Mouse (Mus musculus) T-helper 2 cell (primary cell): ENCODE measurements around the gene Sec14l1.

Experiments used
- in situ Hi-C: fragments of 300-600 bp; cut with MboI, MseI; formaldehyde crosslinking; loops from one replicate; pipeline ENCODE4 v1.15.1; 2025; ENCODE audit warnings: high pct_unique_total_duplicates

Sec14l1 gene

DNA sequence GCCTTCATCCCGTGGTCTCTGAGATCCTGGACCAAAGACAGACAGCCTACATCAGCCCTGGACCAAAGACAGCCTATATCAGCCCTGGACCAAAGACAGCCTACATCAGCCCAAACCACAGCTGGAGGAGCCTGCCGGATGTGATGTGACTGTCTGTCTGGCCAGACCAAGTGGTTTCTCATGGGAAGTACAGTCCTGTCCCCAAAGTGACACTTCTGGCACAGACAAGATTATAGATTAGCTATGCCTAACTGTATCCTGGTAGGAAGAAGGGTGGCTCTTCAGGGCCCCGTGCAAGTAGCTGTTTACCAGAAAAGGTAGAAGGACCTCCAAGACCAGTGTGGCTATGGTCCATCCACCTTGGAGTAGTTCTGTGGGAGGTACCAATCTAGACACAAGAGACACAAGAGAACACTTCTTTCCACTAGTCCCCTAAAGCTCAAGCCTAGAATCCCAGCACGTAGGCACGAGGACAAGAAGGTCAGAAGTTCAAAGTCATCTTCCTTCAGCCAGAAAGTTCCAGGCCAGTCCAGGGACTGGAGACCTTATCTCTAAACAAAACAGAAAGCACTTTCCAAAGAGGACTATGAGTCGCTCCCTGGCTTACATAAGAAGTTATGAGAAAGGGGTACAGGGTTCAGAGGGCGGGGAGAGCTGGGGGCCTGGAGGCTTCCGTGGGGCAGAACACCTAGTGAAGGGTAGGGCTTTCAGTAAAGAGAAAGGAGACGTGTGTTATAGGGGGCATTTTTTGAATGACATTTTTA is 27.8 kb upstream of the Sec14l1 start:
- in situ Hi-C loops, result loop anchor here (25.0 kb wide), 1 partner anchor 1900 kb away; the partner anchor contains the start of gene Enpp7

DNA sequence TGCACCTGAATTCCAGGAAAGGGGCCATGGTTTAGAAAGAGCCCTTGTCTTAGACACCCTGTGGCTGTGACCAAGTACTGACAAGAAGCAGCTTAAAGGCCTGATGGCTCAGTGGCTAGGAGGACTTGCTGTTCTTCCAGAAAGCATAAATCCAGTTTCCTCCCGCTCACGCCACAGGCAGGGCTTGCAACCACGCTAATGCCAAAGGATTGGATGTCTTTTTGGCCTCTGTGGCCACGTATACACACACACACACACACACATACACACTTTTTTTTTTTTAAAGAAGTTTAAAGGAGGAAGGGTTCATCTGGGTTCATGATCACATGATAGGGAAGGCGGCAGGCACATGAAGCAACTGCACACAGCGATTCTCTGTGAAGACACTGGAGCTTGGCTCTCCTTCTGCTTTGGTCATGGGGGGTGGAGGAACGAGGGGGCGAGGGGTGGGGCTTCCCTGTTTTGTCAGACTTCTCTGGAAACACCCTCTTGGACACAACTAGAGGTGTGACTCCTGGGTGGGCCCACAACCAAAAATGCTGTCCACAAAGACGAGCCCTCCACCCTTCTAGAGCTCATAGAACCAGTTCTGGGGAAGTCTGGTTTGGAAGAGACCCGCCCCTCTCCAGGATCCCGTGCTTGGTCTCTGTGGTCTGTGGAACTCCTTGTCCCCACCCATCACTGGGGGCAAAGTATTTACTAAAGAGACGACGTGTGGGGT is 26.5 kb upstream of the Sec14l1 start:
- in situ Hi-C loops, result loop anchor here (25.0 kb wide), 1 partner anchor 1899 kb away; the partner anchor contains the start of gene Enpp7

DNA sequence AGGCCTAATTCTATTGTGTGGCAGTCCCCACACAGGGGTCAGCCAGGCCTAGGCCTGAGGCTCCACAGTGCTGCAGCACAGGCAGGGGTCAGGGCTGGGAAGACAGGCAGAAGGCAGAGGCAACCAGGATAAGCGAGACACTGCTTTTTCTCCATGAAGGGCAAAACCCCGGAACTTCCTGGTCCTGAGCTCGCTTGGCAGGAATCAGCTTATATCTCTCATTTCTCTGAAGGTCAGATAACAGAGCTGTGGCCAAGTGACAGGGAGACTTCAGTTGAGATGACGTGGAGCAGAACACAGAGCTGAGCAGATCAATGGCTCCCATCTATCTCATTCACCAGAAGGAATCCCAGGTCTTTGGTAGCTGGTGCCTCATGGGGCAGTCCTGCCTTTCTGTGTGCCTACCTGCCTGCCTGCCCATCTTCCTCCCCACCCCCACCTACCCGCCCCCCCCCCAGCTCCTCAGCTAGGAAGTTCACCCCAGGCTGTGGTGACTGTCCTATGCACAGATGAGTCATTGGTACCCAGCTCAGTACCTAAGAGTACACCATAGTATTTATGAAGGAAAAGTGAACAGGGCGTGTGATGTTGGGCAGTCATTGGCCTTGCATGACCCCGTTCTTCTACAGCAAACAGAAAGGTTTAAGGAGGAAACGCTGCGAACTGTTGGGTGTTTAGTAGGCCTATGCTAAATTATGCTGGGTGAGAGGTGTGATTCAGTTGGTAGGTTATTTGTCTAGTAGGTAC is 25.1 kb upstream of the Sec14l1 start:
- in situ Hi-C loops, result loop anchor here (25.0 kb wide), 1 partner anchor 1897 kb away; the partner anchor contains the start of gene Enpp7

DNA sequence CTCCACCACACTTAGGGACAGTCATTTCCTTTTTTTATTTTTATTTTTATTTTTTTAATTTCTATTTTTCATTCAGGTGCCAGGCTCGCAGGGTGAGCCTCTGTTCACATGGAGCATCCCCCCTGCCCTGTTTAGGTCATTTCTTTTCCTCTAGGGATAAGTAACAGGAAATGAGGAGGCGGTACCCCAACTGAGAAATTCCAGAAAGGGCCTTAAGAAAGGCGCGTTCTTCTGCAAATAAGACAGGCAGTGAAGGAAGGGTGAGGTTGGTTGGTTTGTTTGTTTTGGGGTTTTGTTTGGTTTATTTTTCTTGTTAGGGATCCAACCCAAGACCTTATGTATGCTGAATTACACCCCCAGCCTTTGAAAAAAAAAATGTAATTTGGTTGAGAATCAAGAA is 23.6 kb upstream of the Sec14l1 start:
- in situ Hi-C loops, result loop anchor here (25.0 kb wide), 1 partner anchor 1896 kb away; the partner anchor contains the start of gene Enpp7

DNA sequence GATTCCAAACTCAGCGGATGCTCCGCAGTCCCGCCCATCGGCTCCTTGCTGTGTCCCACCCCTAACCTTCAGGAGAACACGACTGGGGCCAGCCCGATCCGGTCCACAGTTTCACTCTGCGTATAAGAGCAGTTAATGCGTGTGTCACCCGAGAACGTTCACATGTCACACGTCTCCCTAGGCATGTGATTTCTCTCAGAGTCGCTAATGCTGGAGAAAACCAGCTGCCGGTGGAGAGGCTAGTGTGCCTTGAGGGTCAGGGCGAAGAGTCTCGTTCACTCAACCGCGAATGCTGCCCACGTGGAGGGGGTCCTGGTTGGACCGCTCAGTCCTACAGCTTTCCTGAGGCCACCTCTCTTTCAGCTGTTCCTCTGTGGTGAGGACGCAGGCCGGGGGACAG is 23.1 kb upstream of the Sec14l1 start:
- in situ Hi-C loops, result loop anchor here (25.0 kb wide), 1 partner anchor 1895 kb away; the partner anchor contains the start of gene Enpp7

DNA sequence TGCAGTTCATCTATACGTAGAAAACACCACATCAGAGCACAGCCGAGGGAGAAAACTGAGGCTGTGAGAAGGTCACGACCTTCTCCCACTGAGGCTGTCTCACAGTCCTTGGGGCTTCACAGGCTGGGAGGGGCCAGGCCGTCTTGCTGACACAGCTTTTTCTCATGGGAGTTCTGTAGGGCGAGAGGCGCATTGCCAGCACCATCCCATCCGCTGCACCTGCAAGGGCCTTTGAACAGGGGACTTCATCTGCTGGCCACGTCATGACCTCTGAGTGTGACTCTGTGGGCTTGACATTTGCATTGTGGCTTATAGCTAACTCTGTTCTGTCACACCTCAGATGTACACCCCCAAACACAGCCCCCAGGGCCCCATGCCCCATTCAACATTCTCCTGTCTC is 22.3 kb upstream of the Sec14l1 start:
- in situ Hi-C loops, result loop anchor here (25.0 kb wide), 1 partner anchor 1895 kb away; the partner anchor contains the start of gene Enpp7

DNA sequence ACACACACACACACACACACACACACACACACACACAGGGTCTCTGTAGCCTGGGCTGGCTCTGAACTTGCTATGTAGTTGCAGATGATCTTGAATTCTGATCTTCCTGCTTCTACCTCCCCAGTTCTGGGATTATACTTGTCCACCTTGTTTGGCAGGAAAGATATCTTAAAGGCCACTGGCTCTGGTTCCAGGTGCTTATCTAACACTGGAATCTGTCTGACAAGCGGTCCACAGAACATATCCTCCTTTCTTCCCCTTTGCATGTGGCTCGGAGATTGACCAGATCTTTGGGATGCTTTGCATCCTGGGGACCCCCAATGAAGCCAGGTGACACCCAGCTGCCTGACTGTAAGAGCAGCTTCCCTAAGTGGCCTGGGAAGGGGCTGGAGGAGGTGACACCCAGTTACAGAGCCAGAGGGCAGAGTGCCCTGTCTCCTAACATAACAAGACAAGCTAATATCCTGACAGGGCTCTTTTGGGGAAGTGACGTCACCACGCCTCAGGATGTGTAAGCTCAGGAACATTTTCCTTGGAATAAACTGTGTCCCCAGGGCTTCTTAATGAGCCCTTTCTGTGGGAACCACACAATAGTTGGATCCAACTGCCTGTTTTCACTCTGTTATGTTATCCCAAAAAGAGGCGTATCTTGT is 20.9 kb upstream of the Sec14l1 start:
- in situ Hi-C loops, result loop anchor here (25.0 kb wide), 1 partner anchor 1893 kb away; the partner anchor contains the start of gene Enpp7

DNA sequence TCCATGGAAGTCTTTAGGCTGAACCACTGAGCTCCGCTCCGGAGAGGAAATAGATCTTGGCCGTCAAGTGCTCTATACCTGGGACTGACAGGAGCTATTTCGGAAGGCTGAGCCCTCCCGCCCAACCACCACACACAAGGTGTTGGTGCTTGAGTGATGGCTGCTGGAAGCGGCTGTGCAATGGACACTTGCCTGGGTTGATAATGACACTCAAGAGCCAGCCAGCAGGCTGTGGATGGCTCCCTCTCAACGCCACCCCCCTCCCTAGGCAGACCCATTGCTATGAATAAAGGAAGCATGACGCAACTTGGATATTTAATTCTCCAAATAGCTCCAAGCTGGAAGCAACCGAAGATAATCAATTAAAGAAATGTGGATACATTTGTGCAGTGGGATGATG is 20.3 kb upstream of the Sec14l1 start:
- in situ Hi-C loops, result loop anchor here (25.0 kb wide), 1 partner anchor 1893 kb away; the partner anchor contains the start of gene Enpp7

DNA sequence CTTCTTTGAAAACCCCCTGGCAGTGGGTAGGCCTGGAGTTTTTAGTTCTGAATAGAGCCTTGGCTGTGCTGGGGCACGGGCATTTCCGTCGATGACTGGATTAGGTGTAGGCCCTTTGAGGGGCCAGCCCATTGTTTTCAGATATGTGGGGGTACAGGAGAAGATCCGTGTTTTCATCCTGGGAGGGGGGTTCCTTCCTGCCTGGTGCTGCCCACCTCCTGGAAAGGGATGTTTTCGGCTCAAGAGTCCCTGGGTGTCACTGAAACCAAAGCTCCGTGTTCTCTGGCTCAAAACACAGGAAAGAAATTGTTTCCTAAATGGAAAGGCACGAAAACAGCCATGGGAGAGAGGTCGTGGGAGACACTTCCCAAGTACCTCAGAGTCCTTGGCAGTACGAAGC is 17.9 kb upstream of the Sec14l1 start:
- in situ Hi-C loops, result loop anchor here (25.0 kb wide), 1 partner anchor 1890 kb away; the partner anchor contains the start of gene Enpp7

DNA sequence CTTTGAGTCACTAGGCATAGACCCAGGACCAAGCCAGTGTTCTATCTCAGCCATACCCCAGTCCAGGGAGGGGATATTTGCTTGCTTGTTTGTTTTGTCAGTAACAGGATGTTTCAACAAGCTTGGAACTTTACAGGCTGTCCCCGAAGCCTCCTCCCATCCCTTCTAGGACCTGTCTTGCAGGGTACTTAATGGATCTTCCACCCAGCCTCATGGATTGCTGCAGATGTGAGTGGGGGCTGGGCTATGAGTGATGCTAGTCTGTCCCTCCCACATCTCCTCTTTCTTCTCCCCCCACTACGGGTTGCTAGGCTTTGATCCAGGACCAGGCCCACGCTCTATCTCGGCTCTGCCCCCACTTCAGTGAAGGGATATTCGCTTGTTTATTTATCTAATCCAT is 16.8 kb upstream of the Sec14l1 start:
- in situ Hi-C loops, result loop anchor here (25.0 kb wide), 1 partner anchor 1889 kb away; the partner anchor contains the start of gene Enpp7

DNA sequence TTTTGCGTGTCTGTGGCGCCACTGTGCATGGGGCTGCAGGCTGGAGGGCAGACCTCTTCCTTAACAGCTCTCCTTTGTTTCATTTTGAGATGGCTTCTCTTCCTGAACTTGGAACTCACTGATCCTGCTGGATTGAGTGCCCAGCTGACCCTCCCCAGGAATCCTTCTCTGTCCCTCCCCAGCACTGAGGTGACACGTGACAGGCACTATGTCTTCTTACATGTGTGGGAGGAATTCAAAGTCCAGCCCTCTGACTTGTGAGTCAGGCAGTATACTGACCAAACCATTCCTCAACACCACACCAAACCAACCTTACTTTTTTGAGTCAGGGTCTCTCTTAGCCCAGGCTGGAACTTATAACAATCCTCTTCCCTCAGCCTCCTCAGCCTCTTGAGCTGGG is 16.2 kb upstream of the Sec14l1 start:
- in situ Hi-C loops, result loop anchor here (25.0 kb wide), 1 partner anchor 1889 kb away; the partner anchor contains the start of gene Enpp7

DNA sequence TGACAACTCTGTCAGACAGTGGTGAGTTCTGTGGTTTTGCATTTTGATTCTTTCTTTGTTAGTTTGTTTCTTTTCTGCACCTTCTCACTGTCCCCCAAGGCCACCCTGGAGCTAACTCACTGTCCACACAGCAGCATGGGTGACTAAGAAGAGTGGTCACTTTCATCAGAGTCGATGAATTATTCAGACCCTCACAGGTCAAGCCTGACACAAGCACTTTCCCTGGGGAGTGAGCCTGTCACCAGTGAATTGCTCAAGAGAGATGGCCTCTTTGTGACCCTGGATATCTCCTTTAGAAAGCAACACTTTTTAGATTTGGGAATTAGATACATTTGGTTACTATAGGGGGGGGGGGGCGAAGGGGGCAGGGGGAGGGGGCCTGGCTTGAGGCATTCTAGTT is 15.6 kb upstream of the Sec14l1 start:
- in situ Hi-C loops, result loop anchor here (25.0 kb wide), 1 partner anchor 1888 kb away; the partner anchor contains the start of gene Enpp7

DNA sequence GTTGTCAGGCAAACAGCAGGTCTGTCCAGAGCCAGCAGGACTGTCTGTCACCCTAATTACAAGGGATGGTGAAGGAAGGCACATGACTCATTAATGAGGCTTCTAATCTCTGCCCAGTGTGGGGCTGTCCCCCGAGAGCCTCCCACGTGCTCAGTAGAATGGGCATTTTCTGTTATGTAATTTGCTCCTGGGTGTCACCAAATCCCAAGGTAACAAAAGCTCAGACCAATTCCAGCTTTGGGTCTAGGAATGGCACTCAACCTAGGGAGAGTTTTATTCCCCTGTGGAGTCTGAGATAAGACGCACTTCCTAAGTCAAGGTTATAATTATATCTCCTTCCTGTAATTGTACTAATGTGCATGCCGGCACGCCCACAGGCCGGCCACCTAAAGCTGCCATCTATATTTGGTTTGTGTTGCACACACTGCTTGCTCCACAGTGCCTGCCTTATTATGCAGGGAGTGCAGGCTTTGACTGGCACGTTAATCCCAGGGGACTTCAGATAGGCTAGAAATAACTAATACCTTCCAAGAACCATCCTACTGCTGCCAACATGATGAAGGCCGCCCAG is 13.5 kb upstream of the Sec14l1 start:
- in situ Hi-C loops, result no loop called here

DNA sequence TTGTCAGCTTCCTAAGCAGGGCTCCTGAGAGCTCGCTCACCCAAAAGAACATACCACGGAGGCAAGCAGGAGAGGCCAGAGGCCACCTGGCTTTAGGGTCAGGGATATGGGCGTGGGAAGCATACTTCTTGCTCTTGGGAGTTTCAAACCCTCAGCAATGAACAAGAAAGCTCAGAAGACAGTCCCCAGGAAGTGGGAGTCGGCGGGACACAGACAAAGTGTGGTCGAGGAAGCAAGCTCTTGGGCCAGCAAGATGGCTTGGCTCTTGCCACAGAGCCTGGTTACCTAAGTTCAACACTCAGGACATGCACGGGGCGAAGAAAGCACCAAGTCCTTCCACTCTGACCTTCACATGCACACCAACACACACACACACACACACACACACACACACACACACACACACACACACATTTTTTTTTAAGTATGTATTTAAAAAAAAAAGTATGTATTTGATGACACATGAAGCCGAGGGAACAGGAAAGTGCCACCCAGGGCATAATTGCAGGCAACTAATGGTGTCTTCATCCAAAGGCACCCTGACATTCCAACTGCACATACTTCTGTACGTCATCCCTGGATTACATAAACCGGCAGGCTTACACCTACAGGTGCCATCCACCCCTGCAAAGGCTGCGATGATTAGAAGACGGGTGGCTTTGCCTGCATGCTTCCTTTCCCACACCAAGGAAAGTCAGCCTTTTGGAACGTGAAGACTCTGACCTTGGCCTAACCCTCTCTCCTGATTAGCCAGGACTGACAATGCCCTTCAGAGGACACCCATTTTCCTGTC is 12.8 kb upstream of the Sec14l1 start:
- in situ Hi-C loops, result no loop called here

DNA sequence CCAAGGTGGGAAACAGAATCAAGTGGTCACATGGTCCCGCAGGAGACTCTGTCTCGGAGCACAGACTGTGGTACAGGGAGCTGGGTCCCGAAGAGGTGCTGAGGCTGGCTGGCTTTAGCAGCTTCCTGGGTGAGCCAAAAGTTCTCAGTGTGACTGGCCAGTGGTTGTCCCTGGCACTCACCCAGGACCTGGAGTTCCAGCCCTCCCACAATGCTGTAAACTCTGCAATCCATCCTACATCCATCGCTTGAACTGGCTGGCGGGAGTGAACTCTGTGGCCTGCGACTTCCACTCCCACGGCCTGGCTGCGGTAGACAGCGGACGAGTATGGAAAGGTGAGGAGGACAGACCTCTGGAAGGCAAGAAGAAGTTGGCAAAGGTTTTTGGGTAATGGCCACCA is 11.4 kb upstream of the Sec14l1 start:
- in situ Hi-C loops, result no loop called here

DNA sequence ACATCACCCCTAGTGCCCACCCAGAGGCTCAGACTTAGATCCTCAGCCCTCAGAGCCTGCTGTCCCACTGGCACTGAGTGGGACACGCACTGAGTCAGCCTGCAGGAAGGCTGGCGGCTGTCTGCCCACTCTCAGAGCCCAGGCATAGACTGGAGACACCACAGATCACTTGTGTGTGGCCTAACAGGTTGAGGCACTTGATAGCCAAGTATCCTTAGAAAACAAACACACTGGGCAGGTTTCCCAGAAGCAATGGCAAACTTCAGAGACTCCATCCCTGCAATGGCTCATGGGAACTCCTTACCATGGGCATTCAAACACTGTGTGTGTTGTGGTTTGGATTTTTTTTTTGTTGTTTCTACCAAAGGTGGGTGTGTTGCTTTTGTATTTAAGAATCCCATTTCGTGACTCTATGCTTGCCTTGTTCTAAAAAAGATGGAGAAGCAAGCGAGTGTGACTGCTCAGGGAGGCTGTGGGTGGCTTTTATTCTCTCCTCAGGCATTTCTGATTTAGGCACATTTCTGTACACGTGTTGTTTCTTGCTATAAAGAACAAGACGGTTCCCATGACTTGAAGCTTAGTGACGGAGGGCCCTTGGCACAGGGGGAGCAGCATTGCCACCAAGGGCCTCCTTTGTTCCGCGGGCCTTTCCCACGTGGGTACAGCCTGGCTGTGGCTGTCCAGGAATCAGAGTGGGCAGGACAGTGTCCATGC is 10.8 kb upstream of the Sec14l1 start:
- in situ Hi-C loops, result no loop called here

DNA sequence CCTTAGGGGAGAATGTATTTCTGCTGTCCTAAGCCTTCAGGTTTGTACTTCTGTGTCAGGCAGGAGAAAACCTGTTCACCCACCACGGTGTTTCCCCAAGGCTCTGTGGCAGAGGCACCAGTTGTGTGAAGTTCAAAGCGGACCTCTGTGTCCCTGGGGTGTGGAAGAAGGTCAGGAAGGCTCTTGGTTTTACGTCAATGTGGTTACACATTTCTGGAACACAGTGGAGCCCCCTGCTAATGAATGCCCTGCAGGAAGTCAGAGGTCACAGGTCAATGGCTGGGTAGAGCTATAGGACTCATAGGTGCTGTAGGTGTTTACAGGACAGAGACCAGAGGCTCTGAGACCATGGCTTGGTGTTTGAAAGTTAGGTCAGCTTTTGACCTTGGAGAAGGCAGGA is 9.7 kb upstream of the Sec14l1 start:
- in situ Hi-C loops, result no loop called here

DNA sequence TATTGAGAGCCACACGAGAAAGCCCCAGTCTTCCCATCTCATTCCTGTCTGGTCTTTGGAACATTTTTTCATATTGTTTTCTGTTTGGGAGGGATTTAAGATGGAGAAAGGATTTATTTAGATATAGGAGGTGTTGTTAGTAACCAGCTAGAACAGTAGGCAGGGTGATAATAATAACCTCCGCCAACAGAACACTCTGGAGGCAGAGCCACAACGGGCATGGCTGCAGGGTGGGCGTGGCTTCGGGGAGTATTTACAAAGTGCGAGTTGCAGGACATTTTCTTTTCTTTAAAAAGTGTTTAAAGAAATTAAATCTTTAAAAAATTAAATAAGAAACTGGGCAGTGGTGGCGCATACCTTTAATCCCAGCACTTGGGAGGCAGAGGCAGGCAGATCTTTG is 9.1 kb upstream of the Sec14l1 start:
- in situ Hi-C loops, result no loop called here
